Mouse (Mus musculus) naive thymus-derived CD4-positive, alpha-beta T cell, adult 2 months (primary cell): Measurements from ENCODE around the gene Tsc1.

Experiments used
- DNase-seq: peaks from one replicate; pipeline ENCODE4 v3.0.0-alpha.2; 2011; ENCODE audit warnings: low read depth

Gene Tsc1

DNA sequence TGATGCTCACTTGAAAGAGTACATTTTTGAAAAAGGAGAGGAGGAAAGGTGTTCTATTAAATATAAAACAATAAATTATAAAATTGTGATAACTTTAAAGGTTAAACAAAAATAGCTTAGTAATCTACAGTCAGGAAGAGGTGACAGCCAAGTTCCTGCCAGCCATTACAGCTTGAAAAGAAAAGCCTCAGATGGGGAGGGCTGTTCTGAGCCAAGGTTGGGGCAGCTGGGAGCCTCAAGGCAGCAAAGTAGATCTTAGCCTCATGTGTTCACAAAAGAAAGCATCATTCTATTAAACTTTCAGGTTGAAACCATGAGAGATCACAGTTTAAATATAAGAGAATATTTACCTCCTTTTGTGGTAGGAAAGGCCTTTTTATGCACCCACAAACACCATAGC, 89.6 kb downstream of the Tsc1 start:
- DNase-seq = no peak

GRCm38 (mm10) chr2:28737112-28737511, 96.1 kb downstream of the Tsc1 start:
- DNase-seq = no peak

DNA sequence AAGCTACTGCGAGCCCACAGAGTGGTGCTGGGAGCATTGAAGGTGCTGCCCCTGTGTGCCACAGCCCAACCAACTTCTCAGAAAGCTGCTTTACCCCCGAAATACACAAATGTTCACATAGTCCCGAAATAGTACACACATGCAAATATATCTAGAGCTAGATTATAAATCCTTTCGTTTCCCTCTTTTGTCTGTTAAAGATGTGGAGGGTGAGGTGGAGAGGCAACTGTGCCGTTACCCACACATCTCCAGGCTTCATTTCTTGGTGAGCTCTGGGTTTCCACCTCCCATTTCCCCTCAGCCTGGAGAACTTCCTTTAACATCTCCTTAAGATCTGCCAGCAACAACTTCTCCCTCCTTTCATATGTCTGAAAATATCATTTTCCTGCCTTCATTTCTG, 99.1 kb downstream of the Tsc1 start:
- DNase-seq = no peak
